Mouse (Mus musculus): ENCODE data around the gene Cnksr3. TPM values are rescaled to one million over a fixed set of nuclear protein-coding genes. Genes with fewer than 3 reads are reported as not detected.
A peak's percentile ranks its signal among the peaks of the same experiment; 100 is the strongest.

The Cnksr3 gene
- 8.3 and 15.2 TPM in 2 replicates for polyA plus RNA-seq (2014; fragmentation: Nextera tagmentation; extraction: Ambion mirVana)

GRCm38 (mm10) chr10:7211696-7212482, at the start of gene Cnksr3:
Cnksr3 (minus strand) TSS chr10:7212237.
- Histone ChIP-seq H3K4me1 (ENCODE audit: control insufficient read depth, insufficient read depth, low read length) (peaks cover 18% of the 10 kb centered on the region; the same call in 1 of the 2 replicates), H3K9me3 (ENCODE audit: control insufficient read depth, low read length) (no peaks in the 10 kb centered on the region), H3K4me3 (ENCODE audit: low read length) (peak within 1 kb of the TSS; percentile 71), H3K27me3 (ENCODE audit: control insufficient read depth, insufficient read depth, low read length) (no peaks in the 10 kb centered on the region), H3K36me3 (ENCODE audit: control insufficient read depth, insufficient read depth, low read length) (no peaks in the 10 kb centered on the region), H3K27ac (ENCODE audit: low read depth, low read length) (peak within 1 kb of the TSS; percentile 90), H3K9ac (ENCODE audit: low read depth, low read length) (peak within 1 kb of the TSS; percentile 84), H3K4me2 (replicated peaks; ENCODE audit: low read depth, low read length) (peak within 1 kb of the TSS; percentile 82)
- peak; percentile 88 for ATAC-seq (ENCODE audit: low FRiP score, low TSS enrichment)
- WGBS: under 1% methylated on average over 74 of the region's 74 CpGs

- H3K27me3 ChIP-seq (ENCODE audit: control insufficient read depth, insufficient read depth, low read length): no peaks in the 10 kb centered on the region
- no peaks in the 10 kb centered on the region for H3K4me1 ChIP-seq (ENCODE audit: control insufficient read depth, insufficient read depth, low read length)
- WGBS: 28% methylated on average over 10 of the region's 10 CpGs
- H3K4me2 ChIP-seq (replicated peaks; ENCODE audit: low read depth, low read length): no peak overlapping the region
- H3K9ac ChIP-seq (ENCODE audit: low read depth, low read length): no peak overlapping the region
- H3K27ac ChIP-seq (ENCODE audit: low read depth, low read length): no peak overlapping the region
- no peak; the same call in 1 of the 2 replicates for ATAC-seq (ENCODE audit: low FRiP score, low TSS enrichment)
- H3K4me3 ChIP-seq (ENCODE audit: low read length): no peak overlapping the region
- no peaks in the 10 kb centered on the region for H3K36me3 ChIP-seq (ENCODE audit: control insufficient read depth, insufficient read depth, low read length)
- H3K9me3 ChIP-seq (ENCODE audit: control insufficient read depth, low read length): 0 out of 2 replicates have a peak, but pooled peaks cover 4% of the 10 kb centered on the region
These were observed 48.4 kb upstream of the Cnksr3 start for GRCm38 (mm10) chr10:7260166-7261108.

- H3K9ac ChIP-seq (ENCODE audit: low read depth, low read length): no peak overlapping the region
- no peaks in the 10 kb centered on the region for H3K27me3 ChIP-seq (ENCODE audit: control insufficient read depth, insufficient read depth, low read length)
- H3K4me2 ChIP-seq (replicated peaks; ENCODE audit: low read depth, low read length): no peak overlapping the region
- no peak overlapping the region for H3K4me3 ChIP-seq (ENCODE audit: low read length)
- peak; percentile 79 for ATAC-seq (ENCODE audit: low FRiP score, low TSS enrichment)
- WGBS: 68% methylated on average over 5 of the region's 5 CpGs
- no peaks in the 10 kb centered on the region for H3K36me3 ChIP-seq (ENCODE audit: control insufficient read depth, insufficient read depth, low read length)
- H3K9me3 ChIP-seq (ENCODE audit: control insufficient read depth, low read length): 0 out of 2 replicates have a peak, but pooled peaks cover 4% of the 10 kb centered on the region
- H3K27ac ChIP-seq (ENCODE audit: low read depth, low read length): no peak overlapping the region
- H3K4me1 ChIP-seq (ENCODE audit: control insufficient read depth, insufficient read depth, low read length): no peaks in the 10 kb centered on the region
These were observed 46.6 kb upstream of the Cnksr3 start for GRCm38 (mm10) chr10:7258607-7259006.

DNA sequence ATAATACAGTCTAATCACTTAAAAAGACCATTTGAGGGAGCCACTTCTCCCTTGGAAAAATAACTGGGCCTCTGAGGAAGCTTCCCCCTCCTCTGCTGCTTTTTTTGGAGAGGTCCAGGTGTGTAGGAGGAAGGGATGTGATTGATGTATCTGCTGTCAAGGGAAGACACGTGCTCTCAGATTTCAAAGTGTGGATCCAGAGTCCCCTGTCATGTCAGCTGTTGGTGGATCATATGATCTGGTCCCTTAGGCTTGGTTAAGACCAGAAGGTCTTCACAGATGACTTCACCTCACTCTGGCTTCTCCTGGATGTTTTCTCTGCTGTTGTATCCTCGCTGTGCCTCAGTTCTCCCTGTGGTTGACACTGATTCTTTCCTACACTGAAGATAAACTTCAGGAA, 38.4 kb upstream of the Cnksr3 start:
- Histone ChIP-seq H3K36me3 (ENCODE audit: control insufficient read depth, insufficient read depth, low read length) (no peaks in the 10 kb centered on the region), H3K4me2 (replicated peaks; ENCODE audit: low read depth, low read length) (no peak overlapping the region), H3K27me3 (ENCODE audit: control insufficient read depth, insufficient read depth, low read length) (no peaks in the 10 kb centered on the region), H3K27ac (ENCODE audit: low read depth, low read length) (no peak overlapping the region), H3K9me3 (ENCODE audit: control insufficient read depth, low read length) (no peaks in the 10 kb centered on the region), H3K4me1 (ENCODE audit: control insufficient read depth, insufficient read depth, low read length) (no peaks in the 10 kb centered on the region), H3K4me3 (ENCODE audit: low read length) (no peak overlapping the region), H3K9ac (ENCODE audit: low read depth, low read length) (no peak overlapping the region)
- 35% methylated on average over 2 of the region's 2 CpGs for WGBS
- peak; percentile 95 for ATAC-seq (ENCODE audit: low FRiP score, low TSS enrichment)

- no peak for ATAC-seq (ENCODE audit: low FRiP score, low TSS enrichment)
- H3K9me3 ChIP-seq (ENCODE audit: control insufficient read depth, low read length): no peaks in the 10 kb centered on the region
- H3K4me2 ChIP-seq (replicated peaks; ENCODE audit: low read depth, low read length): no peak overlapping the region
- 50% methylated on average over 3 of the region's 5 CpGs for WGBS
- no peak overlapping the region for H3K9ac ChIP-seq (ENCODE audit: low read depth, low read length)
- no peaks in the 10 kb centered on the region for H3K4me1 ChIP-seq (ENCODE audit: control insufficient read depth, insufficient read depth, low read length)
- no peak overlapping the region for H3K4me3 ChIP-seq (ENCODE audit: low read length)
- no peak overlapping the region for H3K27ac ChIP-seq (ENCODE audit: low read depth, low read length)
- no peaks in the 10 kb centered on the region for H3K27me3 ChIP-seq (ENCODE audit: control insufficient read depth, insufficient read depth, low read length)
- no peaks in the 10 kb centered on the region for H3K36me3 ChIP-seq (ENCODE audit: control insufficient read depth, insufficient read depth, low read length)
These were observed 22.6 kb upstream of the Cnksr3 start for GRCm38 (mm10) chr10:7234601-7235000.

DNA sequence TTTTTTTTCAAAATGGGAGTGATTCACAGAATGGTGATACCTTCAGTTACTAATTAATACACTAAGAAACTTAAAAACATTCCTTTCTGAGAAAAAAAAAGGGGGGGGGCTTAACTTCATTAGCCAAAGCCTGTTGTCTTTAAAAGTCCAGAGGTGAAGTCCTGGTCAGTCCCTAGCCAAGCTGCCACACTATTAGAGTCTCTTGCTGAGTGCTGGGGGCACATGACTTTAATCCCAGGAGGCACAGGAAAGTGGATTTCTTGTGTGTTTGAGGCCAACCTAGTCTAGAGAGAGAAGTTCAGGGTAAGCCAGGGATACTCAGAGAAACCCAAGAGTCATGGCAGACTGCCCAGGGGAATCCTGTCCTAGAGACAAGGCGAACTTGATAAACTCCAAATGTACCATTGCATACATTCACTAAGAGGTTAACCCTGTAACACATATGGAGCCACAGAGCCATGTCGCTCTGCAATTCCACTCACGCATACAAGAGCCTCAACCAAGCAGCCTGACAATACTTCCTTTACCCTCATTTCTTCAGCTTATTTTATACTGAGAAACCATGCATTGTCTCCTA, 5.6 kb upstream of the Cnksr3 start:
- Histone ChIP-seq H3K4me3 (ENCODE audit: low read length) (no peak overlapping the region), H3K9ac (ENCODE audit: low read depth, low read length) (no peak overlapping the region), H3K4me2 (replicated peaks; ENCODE audit: low read depth, low read length) (no peak overlapping the region), H3K27ac (ENCODE audit: low read depth, low read length) (no peak overlapping the region), H3K36me3 (ENCODE audit: control insufficient read depth, insufficient read depth, low read length) (no peaks in the 10 kb centered on the region), H3K27me3 (ENCODE audit: control insufficient read depth, insufficient read depth, low read length) (no peaks in the 10 kb centered on the region), H3K9me3 (ENCODE audit: control insufficient read depth, low read length) (no peaks in the 10 kb centered on the region), H3K4me1 (ENCODE audit: control insufficient read depth, insufficient read depth, low read length) (peaks cover 6% of the 10 kb centered on the region; the same call in 1 of the 2 replicates)
- WGBS: 82% methylated on average over 3 of the region's 3 CpGs
- ATAC-seq (ENCODE audit: low FRiP score, low TSS enrichment): no peak

DNA sequence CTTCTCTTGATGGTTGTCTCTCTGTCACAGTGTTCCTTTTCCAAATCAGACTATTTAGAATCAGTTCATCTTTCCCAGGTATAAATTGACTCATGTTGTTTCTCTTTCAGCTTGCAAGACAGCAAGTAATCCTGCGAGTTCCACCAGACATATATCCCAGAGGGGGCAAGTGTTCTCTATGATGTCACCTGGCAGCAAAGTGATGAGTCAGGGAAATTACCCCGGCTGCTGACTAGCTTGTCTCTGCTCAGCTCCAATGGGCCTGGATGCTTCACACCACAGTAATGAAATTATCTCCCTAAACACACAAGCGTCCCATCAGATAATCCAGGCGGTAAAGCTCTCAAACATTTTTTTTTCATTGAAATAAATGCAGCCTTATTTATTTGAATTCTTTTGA, 2.7 kb upstream of the Cnksr3 start:
- Histone ChIP-seq H3K4me3 (ENCODE audit: low read length) (no peak overlapping the region), H3K27me3 (ENCODE audit: control insufficient read depth, insufficient read depth, low read length) (no peaks in the 10 kb centered on the region), H3K4me1 (ENCODE audit: control insufficient read depth, insufficient read depth, low read length) (peaks cover 9% of the 10 kb centered on the region; the same call in 1 of the 2 replicates), H3K9ac (ENCODE audit: low read depth, low read length) (no peak overlapping the region), H3K4me2 (replicated peaks; ENCODE audit: low read depth, low read length) (no peak overlapping the region), H3K36me3 (ENCODE audit: control insufficient read depth, insufficient read depth, low read length) (no peaks in the 10 kb centered on the region), H3K9me3 (ENCODE audit: control insufficient read depth, low read length) (no peaks in the 10 kb centered on the region), H3K27ac (ENCODE audit: low read depth, low read length) (no peak overlapping the region)
- 68% methylated on average over 4 of the region's 4 CpGs for WGBS
- ATAC-seq (ENCODE audit: low FRiP score, low TSS enrichment): no peak

DNA sequence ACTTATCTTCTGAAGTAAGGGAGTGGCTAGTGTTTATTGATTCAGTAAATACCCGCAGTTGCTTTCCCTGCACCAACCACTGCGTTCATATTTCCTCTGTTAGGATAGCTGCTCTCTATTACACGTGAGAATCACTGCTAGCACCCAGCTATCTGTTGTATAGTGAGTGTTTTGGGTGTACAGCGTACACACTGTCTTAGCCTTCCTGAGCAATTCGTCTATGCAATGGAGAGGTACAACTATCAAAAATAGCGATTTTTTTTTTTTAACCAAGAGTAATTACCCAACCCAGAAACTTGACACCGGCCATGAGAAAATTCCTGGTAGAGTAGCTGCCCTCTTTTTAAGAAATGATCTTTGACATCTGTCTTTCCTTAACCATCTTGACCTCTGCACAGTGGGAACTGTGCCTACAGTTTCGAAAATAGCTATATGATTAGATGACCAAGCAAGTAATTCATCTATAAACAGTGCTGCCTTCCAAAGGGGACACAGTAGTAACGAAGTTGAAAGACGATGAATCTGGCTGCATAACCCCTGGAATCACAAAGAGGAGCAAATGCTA, 1.1 kb upstream of the Cnksr3 start:
- H3K36me3 ChIP-seq (ENCODE audit: control insufficient read depth, insufficient read depth, low read length): no peaks in the 10 kb centered on the region
- no peak overlapping the region for H3K27ac ChIP-seq (ENCODE audit: low read depth, low read length)

More for the DNA sequence above, 1.1 kb upstream of the Cnksr3 start:
- H3K9me3 ChIP-seq (ENCODE audit: control insufficient read depth, low read length): no peaks in the 10 kb centered on the region
- WGBS: 36% methylated on average over 10 of the region's 10 CpGs
- no peaks in the 10 kb centered on the region for H3K27me3 ChIP-seq (ENCODE audit: control insufficient read depth, insufficient read depth, low read length)
- ATAC-seq (ENCODE audit: low FRiP score, low TSS enrichment): no peak
- H3K9ac ChIP-seq (ENCODE audit: low read depth, low read length): peak overlapping the region; percentile 46; the same call in 1 of the 2 replicates
- H3K4me3 ChIP-seq (ENCODE audit: low read length): peak overlapping the region; percentile 71; the same call in 1 of the 2 replicates
- H3K4me1 ChIP-seq (ENCODE audit: control insufficient read depth, insufficient read depth, low read length): peaks cover 15% of the 10 kb centered on the region; the same call in 1 of the 2 replicates
- peak overlapping the region; percentile 82 for H3K4me2 ChIP-seq (replicated peaks; ENCODE audit: low read depth, low read length)
